Mouse (Mus musculus) brain, embryonic 14.5 days (tissue): ENCODE data around the gene Syce1.

ENCODE experiments used
- CTCF ChIP-seq: fragments of 200-500 bp; IDR thresholded peaks from 2 replicates; pipeline ENCODE4 v1.5.1; 2012; ENCODE audit warnings: inconsistent platforms, mild to moderate bottlenecking, moderate library complexity, borderline replicate concordance; ENCODE audit not compliant: insufficient read depth, insufficient read length; ENCODE audit errors: extremely low read depth
- POLR2A ChIP-seq: fragments of 200-500 bp; IDR thresholded peaks from 2 replicates; pipeline ENCODE4 v1.6.1; 2012; ENCODE audit warnings: mild to moderate bottlenecking, inconsistent platforms, borderline replicate concordance; ENCODE audit not compliant: poor library complexity, insufficient read depth, insufficient read length, severe bottlenecking; ENCODE audit errors: extremely low read depth

DNA sequence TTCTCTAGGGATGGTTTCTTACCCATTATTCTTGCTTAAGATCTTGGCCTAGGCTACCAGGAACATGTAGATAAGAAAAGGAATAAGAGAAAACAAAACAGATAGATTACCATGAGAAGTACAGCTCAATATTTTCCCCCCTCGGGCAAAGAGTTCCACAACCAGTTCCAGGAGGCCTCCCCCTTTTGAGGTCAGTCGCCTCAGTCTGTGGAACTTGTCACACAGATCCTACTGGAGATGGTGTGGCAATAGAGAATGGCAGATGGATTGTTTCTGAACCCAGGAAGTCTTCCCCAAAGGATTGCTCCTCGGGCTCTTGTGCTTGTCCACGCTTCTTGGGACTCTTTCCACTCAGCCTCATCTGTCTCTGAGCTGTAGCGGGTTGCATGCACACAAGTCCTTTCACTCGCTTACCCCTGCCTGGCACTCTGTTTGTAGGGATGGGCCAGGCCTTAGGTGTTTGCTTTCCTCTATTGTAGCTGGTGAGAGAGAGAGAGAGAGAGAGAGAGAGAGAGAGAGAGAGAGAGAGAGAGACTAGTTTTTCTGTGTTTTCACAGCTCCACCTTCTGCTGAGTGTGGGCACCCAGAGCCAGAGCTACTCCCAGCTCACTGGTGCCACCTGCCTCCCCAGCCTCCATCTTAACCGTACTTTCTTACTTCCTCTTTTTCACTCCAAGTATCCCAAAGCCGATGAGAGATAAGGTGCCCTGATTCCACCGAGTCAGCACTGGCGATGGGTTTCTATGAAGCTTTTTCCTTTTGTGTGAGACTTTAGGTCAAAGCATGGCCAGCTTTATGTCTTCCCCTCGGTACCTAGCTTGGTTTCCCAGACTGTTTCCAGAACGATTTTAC, 21.5 kb downstream of the Syce1 start:
- TF ChIP-seq CTCF, result no peak
- no peak for TF ChIP-seq POLR2A
